Mouse (Mus musculus) stomach, postnatal 0 days (tissue): ENCODE data around the gene Map2k7.

ENCODE experiments used
- CTCF ChIP-seq: IDR thresholded peaks from 2 replicates; pipeline ENCODE4 v1.5.1; 2016; ENCODE audit warnings: antibody characterized with exemption, low read depth, mild to moderate bottlenecking, moderate library complexity
- EP300 ChIP-seq: optimal IDR thresholded peaks from 2 replicates; pipeline ENCODE3; 2016; ENCODE audit warnings: antibody characterized with exemption

DNA sequence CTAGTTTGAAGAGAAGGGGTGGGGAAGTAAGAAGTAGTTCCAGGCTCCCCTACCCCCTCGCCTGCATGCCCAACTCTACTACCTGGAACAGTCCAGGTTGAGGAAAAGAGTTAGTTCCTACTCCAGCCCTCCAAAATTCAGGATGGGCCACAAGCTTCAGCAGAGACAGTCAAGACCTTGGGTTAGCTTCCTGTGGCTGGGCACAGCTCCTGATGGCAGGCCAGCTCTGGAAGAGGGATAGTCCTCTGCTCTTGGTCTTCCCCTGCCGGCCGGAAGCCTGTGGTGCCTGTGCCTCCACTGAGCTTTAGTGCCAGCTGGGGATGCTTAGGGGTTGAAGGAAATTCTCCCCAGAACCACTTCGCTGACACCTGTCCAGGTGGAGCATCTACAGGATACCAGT, 12.2 kb upstream of the Map2k7 start:
- TF ChIP-seq CTCF (peak; percentile 26), EP300 (no peak)
